Mouse (Mus musculus): ENCODE measurements around the gene Astn2. TPM values are rescaled to one million over a fixed set of nuclear protein-coding genes. Genes with fewer than 3 reads are reported as not detected.

Astn2 gene
- polyA plus RNA-seq, 1 experiment from 2014 or later = 0.08 TPM

GRCm38 (mm10) chr4:65831872-65832271, 572.5 kb downstream of the Astn2 start:
- H3K9me3 ChIP-seq (ENCODE audit: control insufficient read depth, low read length) = no peaks in the 10 kb centered on the region
- no peaks in the 10 kb centered on the region for H3K4me1 ChIP-seq (replicated peaks; ENCODE audit: control insufficient read depth, insufficient read depth, low read length)
- ATAC-seq (ENCODE audit: low read depth) = no peak
- no peak overlapping the region for H3K9ac ChIP-seq (ENCODE audit: low read length)
- H3K36me3 ChIP-seq (ENCODE audit: control insufficient read depth, insufficient read depth, low read length) = no peaks in the 10 kb centered on the region
- no peaks in the 10 kb centered on the region for H3K27me3 ChIP-seq (ENCODE audit: control insufficient read depth, insufficient read depth, low read depth, low read length)
- no peak overlapping the region for H3K4me3 ChIP-seq (ENCODE audit: low read length)
- no peak overlapping the region for H3K27ac ChIP-seq (ENCODE audit: low read length)
- no peak overlapping the region for H3K4me2 ChIP-seq (ENCODE audit: low read depth, low read length)
- WGBS = 65% methylated on average over 3 of the region's 3 CpGs

DNA sequence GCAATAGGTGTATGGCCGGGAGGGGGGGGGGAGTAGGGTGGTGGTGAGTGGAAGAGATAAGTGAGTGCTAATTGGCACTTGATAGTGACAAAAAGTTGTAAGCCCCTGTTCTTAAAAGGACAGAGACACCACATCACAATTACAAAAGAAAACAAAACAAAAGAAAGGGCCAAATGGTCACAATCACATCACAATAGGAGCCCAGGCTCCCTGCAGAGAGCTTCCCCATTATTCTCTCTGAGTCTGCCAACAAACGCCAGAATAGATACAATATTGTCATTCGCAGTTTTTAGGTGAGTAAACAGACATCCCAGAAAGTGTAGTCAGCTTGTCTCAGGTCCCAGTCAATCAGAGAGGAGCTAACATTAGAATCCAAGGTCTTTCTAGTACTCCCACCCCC, 573.9 kb downstream of the Astn2 start:
- Histone ChIP-seq H3K4me2 (ENCODE audit: low read depth, low read length) (no peak overlapping the region), H3K9me3 (ENCODE audit: control insufficient read depth, low read length) (no peaks in the 10 kb centered on the region), H3K27ac (ENCODE audit: low read length) (no peak overlapping the region), H3K36me3 (ENCODE audit: control insufficient read depth, insufficient read depth, low read length) (no peaks in the 10 kb centered on the region), H3K9ac (ENCODE audit: low read length) (no peak overlapping the region), H3K4me1 (replicated peaks; ENCODE audit: control insufficient read depth, insufficient read depth, low read length) (no peaks in the 10 kb centered on the region), H3K4me3 (ENCODE audit: low read length) (no peak overlapping the region), H3K27me3 (ENCODE audit: control insufficient read depth, insufficient read depth, low read depth, low read length) (no peaks in the 10 kb centered on the region)
- WGBS = 15% methylated on average over 3 of the region's 3 CpGs
- ATAC-seq (ENCODE audit: low read depth) = no peak

- ATAC-seq (ENCODE audit: low read depth) = no peak
- no peak overlapping the region for H3K27ac ChIP-seq (ENCODE audit: low read length)
- H3K27me3 ChIP-seq (ENCODE audit: control insufficient read depth, insufficient read depth, low read depth, low read length) = no peaks in the 10 kb centered on the region
- no peaks in the 10 kb centered on the region; the same call in 1 of the 2 replicates for H3K4me1 ChIP-seq (replicated peaks; ENCODE audit: control insufficient read depth, insufficient read depth, low read length)
- H3K9me3 ChIP-seq (ENCODE audit: control insufficient read depth, low read length) = no peaks in the 10 kb centered on the region
- no peak overlapping the region for H3K4me3 ChIP-seq (ENCODE audit: low read length)
- H3K9ac ChIP-seq (ENCODE audit: low read length) = no peak overlapping the region
- H3K4me2 ChIP-seq (ENCODE audit: low read depth, low read length) = no peak overlapping the region
- 42% methylated on average over 2 of the region's 2 CpGs for WGBS
- H3K36me3 ChIP-seq (ENCODE audit: control insufficient read depth, insufficient read depth, low read length) = no peaks in the 10 kb centered on the region
These were observed 583.3 kb downstream of the Astn2 start for GRCm38 (mm10) chr4:65821070-65821469.

DNA sequence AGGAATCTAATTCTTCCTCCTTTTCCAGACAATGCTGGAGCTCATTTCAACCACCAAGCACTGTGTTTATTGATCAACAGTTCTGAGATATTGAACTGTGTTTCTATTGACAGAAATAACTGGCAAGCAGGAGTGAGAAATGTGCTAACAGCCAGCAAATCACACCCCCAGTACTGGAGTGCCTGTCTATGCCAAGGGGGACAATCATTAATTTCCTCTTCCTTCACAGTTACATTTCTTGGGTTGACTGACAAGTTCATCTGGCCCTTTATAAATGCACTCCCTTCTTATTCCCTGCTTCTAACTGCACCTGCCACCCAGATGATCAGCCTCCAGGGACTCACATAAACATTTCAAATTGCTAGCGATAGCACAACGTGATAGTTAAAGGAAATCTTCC, 584.2 kb downstream of the Astn2 start:
- WGBS = 37% methylated on average over 2 of the region's 2 CpGs
- H3K4me3 ChIP-seq (ENCODE audit: low read length) = no peak overlapping the region
- ATAC-seq (ENCODE audit: low read depth) = no peak

DNA sequence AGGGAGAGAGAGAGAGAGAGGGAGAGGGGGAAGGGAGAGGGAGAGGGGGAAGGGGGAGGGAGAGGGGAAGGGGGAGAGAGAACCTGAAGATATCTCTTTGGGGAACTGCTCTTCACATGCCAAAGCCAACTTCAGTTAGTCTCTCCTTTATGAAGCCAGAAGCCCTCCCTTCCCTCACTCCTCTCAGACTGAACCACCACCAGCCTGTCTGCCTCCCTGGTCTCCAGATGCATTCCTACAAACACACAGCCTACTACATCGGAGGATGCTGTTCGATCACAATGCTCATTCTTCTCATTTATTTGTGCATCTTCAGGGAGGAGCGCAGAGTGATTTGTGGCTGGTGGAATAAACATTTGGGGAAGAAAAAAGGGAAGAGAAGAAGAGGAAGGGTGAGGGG, 584.6 kb downstream of the Astn2 start:
- Histone ChIP-seq H3K27ac (ENCODE audit: low read length) (no peak overlapping the region), H3K36me3 (ENCODE audit: control insufficient read depth, insufficient read depth, low read length) (no peaks in the 10 kb centered on the region), H3K9me3 (ENCODE audit: control insufficient read depth, low read length) (no peaks in the 10 kb centered on the region; the same call in 1 of the 2 replicates), H3K9ac (ENCODE audit: low read length) (no peak overlapping the region), H3K4me1 (replicated peaks; ENCODE audit: control insufficient read depth, insufficient read depth, low read length) (no peaks in the 10 kb centered on the region; the same call in 1 of the 2 replicates), H3K27me3 (ENCODE audit: control insufficient read depth, insufficient read depth, low read depth, low read length) (no peaks in the 10 kb centered on the region), H3K4me3 (ENCODE audit: low read length) (no peak overlapping the region), H3K4me2 (ENCODE audit: low read depth, low read length) (no peak overlapping the region)
- WGBS = 44% methylated on average over 3 of the region's 3 CpGs
- no peak for ATAC-seq (ENCODE audit: low read depth)

More for the DNA sequence above, 584.2 kb downstream of the Astn2 start:
- Histone ChIP-seq H3K9ac (ENCODE audit: low read length) (no peak overlapping the region), H3K36me3 (ENCODE audit: control insufficient read depth, insufficient read depth, low read length) (no peaks in the 10 kb centered on the region), H3K27me3 (ENCODE audit: control insufficient read depth, insufficient read depth, low read depth, low read length) (no peaks in the 10 kb centered on the region), H3K4me1 (replicated peaks; ENCODE audit: control insufficient read depth, insufficient read depth, low read length) (no peaks in the 10 kb centered on the region; the same call in 1 of the 2 replicates), H3K9me3 (ENCODE audit: control insufficient read depth, low read length) (no peaks in the 10 kb centered on the region; the same call in 1 of the 2 replicates), H3K4me2 (ENCODE audit: low read depth, low read length) (no peak overlapping the region), H3K27ac (ENCODE audit: low read length) (no peak overlapping the region)

DNA sequence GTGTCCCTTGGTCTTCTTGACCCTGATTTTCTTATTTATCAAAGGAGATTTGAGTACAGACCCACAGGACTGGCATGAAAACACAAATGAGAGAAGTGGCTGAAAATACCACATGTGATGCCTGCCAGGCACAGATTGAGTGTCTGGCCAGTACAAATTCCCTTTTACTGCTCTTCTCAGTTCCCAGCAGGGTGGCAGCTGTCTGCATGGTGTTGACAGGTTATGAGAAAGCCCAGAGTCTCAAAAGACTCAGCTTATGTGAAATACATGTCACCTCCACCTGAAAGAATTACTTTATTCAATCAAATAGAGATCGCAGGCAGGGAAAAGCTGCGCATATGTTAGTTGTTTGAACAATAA, 590.3 kb downstream of the Astn2 start:
- H3K36me3 ChIP-seq (ENCODE audit: control insufficient read depth, insufficient read depth, low read length) = no peaks in the 10 kb centered on the region
- 82% methylated on average over 2 of the region's 2 CpGs for WGBS
- no peak overlapping the region for H3K9ac ChIP-seq (ENCODE audit: low read length)
- no peak overlapping the region for H3K4me3 ChIP-seq (ENCODE audit: low read length)
- no peak overlapping the region for H3K27ac ChIP-seq (ENCODE audit: low read length)
- H3K9me3 ChIP-seq (ENCODE audit: control insufficient read depth, low read length) = no peaks in the 10 kb centered on the region; the same call in 1 of the 2 replicates
- H3K27me3 ChIP-seq (ENCODE audit: control insufficient read depth, insufficient read depth, low read depth, low read length) = no peaks in the 10 kb centered on the region
- ATAC-seq (ENCODE audit: low read depth) = no peak
- H3K4me1 ChIP-seq (replicated peaks; ENCODE audit: control insufficient read depth, insufficient read depth, low read length) = no peaks in the 10 kb centered on the region
- no peak overlapping the region for H3K4me2 ChIP-seq (ENCODE audit: low read depth, low read length)

DNA sequence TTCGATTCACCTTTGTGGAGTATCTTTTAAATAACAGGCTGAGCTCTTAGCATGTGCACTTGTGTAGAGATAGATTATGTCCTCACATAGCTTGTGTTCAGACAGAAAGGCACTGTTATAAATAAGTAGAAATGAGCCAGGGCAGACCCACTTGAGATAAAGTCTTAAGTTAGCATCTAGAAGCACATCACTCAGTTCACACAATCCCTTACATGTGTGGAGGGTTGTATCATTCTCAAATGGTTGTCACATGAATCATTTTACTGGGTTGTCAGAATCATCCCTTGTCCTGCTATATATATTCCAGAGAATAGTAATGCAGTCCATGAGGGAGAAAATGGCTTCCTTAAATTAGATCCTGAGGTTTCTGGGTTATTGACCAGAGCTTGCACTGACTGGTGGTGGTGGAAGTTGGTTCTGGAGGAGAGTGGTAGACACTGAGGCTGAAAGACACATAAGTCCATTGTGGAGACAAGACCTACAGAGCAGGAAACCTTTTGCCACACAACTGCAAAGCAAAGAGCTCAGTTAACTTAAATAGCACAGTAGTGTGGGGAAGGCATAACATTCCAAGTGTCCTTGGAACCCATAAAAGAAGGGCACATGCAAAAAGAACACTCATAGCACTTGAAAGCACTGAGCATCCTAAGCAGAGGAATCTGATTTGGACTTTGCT, 590.8 kb downstream of the Astn2 start:
- no peak overlapping the region for H3K27ac ChIP-seq (ENCODE audit: low read length)

GRCm38 (mm10) chr4:65807341-65807740, 597.1 kb downstream of the Astn2 start:
- H3K36me3 ChIP-seq (ENCODE audit: control insufficient read depth, insufficient read depth, low read length) = no peaks in the 10 kb centered on the region
- 80% methylated on average over 3 of the region's 3 CpGs for WGBS
- no peaks in the 10 kb centered on the region for H3K4me1 ChIP-seq (replicated peaks; ENCODE audit: control insufficient read depth, insufficient read depth, low read length)
- H3K27me3 ChIP-seq (ENCODE audit: control insufficient read depth, insufficient read depth, low read depth, low read length) = no peaks in the 10 kb centered on the region
- H3K4me3 ChIP-seq (ENCODE audit: low read length) = no peak overlapping the region
- no peak overlapping the region for H3K4me2 ChIP-seq (ENCODE audit: low read depth, low read length)
- no peak overlapping the region for H3K9ac ChIP-seq (ENCODE audit: low read length)
- H3K27ac ChIP-seq (ENCODE audit: low read length) = no peak overlapping the region
- ATAC-seq (ENCODE audit: low read depth) = no peak
- H3K9me3 ChIP-seq (ENCODE audit: control insufficient read depth, low read length) = no peaks in the 10 kb centered on the region

More for the DNA sequence above, 590.8 kb downstream of the Astn2 start:
- ATAC-seq (ENCODE audit: low read depth) = no peak
- Histone ChIP-seq H3K4me2 (ENCODE audit: low read depth, low read length) (no peak overlapping the region), H3K36me3 (ENCODE audit: control insufficient read depth, insufficient read depth, low read length) (no peaks in the 10 kb centered on the region), H3K27me3 (ENCODE audit: control insufficient read depth, insufficient read depth, low read depth, low read length) (no peaks in the 10 kb centered on the region), H3K4me1 (replicated peaks; ENCODE audit: control insufficient read depth, insufficient read depth, low read length) (no peaks in the 10 kb centered on the region), H3K4me3 (ENCODE audit: low read length) (no peak overlapping the region), H3K9me3 (ENCODE audit: control insufficient read depth, low read length) (no peaks in the 10 kb centered on the region; the same call in 1 of the 2 replicates), H3K9ac (ENCODE audit: low read length) (no peak overlapping the region)
- WGBS = 82% methylated on average over 1 of the region's 1 CpGs

DNA sequence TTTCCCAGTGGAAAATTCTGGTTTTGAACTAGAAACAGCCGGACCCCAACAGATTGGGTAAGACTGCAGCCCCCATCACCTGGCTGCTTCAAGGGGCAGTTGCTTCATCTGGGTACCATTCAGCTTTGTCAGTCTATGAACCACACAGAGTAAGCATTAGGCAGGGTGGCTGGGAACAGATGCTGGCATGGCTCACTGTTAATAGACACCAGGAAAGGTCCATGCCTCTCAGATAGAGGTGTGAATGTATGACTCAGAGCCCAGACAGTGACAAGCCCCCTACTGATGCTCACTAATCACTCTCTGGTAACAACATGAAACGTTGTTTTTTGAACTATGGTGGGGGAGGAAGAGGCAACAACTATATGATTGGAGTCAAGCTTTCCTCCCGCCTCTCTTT, 603.2 kb downstream of the Astn2 start:
- H3K36me3 ChIP-seq (ENCODE audit: control insufficient read depth, insufficient read depth, low read length) = no peaks in the 10 kb centered on the region
- ATAC-seq (ENCODE audit: low read depth) = no peak
- no peaks in the 10 kb centered on the region for H3K9me3 ChIP-seq (ENCODE audit: control insufficient read depth, low read length)
- H3K4me2 ChIP-seq (ENCODE audit: low read depth, low read length) = no peak overlapping the region
- WGBS = 58% methylated on average over 3 of the region's 3 CpGs
- no peak overlapping the region for H3K27ac ChIP-seq (ENCODE audit: low read length)
- no peak overlapping the region for H3K4me3 ChIP-seq (ENCODE audit: low read length)
- H3K4me1 ChIP-seq (replicated peaks; ENCODE audit: control insufficient read depth, insufficient read depth, low read length) = no peaks in the 10 kb centered on the region
- H3K9ac ChIP-seq (ENCODE audit: low read length) = no peak overlapping the region
- H3K27me3 ChIP-seq (ENCODE audit: control insufficient read depth, insufficient read depth, low read depth, low read length) = no peaks in the 10 kb centered on the region

DNA sequence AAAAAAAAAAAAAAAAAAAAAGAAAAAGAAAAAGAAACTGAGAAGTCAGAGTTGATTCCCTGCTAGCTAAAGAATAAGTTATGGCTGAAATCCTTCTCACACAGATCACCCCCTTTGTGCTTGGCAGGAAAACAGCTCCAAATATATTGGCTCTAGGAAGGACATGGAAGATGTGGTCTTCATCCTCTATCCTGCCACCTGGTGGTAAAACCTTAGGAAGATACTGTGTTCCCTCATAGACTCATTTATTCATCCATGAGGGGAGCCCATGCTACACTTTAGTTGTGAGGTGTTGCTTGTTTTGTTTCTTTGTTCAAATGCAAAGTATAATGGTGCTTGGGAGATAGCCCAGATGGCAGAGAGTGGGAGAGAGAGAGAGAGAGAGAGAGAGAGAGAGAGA, 613.4 kb downstream of the Astn2 start:
- Histone ChIP-seq H3K27ac (ENCODE audit: low read length) (no peak overlapping the region), H3K4me2 (ENCODE audit: low read depth, low read length) (no peak overlapping the region), H3K36me3 (ENCODE audit: control insufficient read depth, insufficient read depth, low read length) (no peaks in the 10 kb centered on the region), H3K27me3 (ENCODE audit: control insufficient read depth, insufficient read depth, low read depth, low read length) (no peaks in the 10 kb centered on the region), H3K4me3 (ENCODE audit: low read length) (no peak overlapping the region), H3K9me3 (ENCODE audit: control insufficient read depth, low read length) (no peaks in the 10 kb centered on the region), H3K4me1 (replicated peaks; ENCODE audit: control insufficient read depth, insufficient read depth, low read length) (no peaks in the 10 kb centered on the region), H3K9ac (ENCODE audit: low read length) (no peak overlapping the region)
- ATAC-seq (ENCODE audit: low read depth) = no peak

Data from lung, embryonic 16.5 days (tissue).